Mouse (Mus musculus) erythroid progenitor cell, adult 5-6 weeks (primary cell): Measurements from ENCODE around the gene Rftn1. TPM values are rescaled to one million over a fixed set of nuclear protein-coding genes. Genes with fewer than 3 reads are reported as not detected.

Experiments used
- ATAC-seq: replicated peaks from 2 replicates; pipeline ENCODE4 v1.8.0; 2016; ENCODE audit warnings: moderate number of reproducible peaks, mild to moderate bottlenecking, moderate TSS enrichment, inconsistent platforms; ENCODE audit not compliant: poor library complexity, low FRiP score, severe bottlenecking
- total RNA-seq, 2 experiments: library from RNA; stranded (forward) in 1 of 2; stranded (reverse) in 1 of 2; fragments of 150-400 nt in 1 of 2; fragments of 186-747, 209-891 nt in 1 of 2; gene quantifications; 2 replicates each; pipeline versions ENCODE4 v1.2.3 to v1.2.4; 2015 to 2017; ENCODE audit warnings: low replicate concordance in 2 of 2

Gene Rftn1
- total RNA-seq, 2 experiments from 2014 or later = 4.6 to 5.4 TPM

DNA sequence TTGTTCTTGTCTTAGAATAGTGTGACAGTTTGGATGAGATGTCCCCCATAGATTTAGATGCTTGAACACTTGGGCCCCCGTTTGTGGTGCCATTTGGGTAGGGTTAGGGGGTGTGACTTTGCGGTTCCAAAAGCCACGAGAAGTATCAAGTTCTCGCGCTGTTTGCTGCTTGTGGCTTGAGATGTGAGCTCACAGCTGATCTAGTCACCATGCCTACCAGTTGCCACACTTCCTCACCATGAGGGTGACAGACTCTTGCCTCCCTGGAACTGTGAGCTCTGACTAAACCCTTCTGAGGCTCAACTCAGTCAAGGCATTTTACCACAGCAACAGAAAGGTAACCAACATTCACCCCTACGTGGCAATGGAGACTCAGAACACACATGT is 118.9 kb downstream of the Rftn1 start:
- ATAC-seq = peak; percentile 54

DNA sequence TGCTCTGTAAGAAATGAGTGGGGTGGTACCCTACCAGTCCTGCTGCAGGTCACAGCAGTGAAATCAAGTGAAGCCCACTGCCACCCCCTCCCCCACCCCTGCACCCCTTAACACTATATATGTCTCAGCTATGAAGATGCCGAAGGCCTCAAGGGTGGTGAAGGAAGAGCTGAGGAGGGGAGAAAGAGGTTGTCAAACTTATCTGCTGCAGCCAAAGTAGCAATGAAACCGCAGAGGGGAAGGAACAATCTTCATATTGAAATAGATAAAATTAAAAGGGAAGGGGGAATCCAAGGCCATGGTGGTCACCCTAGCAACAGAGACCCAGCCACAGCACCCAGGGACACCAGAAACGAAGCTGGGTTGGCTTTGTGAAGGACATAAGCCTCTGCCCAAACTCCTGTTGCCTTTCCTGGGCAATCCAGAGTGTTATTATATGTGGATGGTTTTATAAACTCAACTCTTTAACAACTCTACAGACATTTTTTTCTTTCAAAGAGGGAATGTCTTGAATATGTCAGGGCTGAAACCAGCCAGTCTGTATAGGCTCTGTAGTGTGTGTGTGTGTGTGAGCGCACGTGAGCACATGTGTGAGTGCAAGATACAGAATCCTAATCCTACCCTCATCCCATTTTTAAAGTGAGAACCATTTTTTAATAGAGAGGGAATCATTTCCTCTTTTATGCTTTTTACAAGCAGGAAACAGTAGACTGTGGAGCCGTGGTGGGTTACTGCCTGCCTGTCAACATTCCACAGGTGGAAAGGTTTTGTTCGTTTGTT is 119.5 kb downstream of the Rftn1 start:
- ATAC-seq = no peak

DNA sequence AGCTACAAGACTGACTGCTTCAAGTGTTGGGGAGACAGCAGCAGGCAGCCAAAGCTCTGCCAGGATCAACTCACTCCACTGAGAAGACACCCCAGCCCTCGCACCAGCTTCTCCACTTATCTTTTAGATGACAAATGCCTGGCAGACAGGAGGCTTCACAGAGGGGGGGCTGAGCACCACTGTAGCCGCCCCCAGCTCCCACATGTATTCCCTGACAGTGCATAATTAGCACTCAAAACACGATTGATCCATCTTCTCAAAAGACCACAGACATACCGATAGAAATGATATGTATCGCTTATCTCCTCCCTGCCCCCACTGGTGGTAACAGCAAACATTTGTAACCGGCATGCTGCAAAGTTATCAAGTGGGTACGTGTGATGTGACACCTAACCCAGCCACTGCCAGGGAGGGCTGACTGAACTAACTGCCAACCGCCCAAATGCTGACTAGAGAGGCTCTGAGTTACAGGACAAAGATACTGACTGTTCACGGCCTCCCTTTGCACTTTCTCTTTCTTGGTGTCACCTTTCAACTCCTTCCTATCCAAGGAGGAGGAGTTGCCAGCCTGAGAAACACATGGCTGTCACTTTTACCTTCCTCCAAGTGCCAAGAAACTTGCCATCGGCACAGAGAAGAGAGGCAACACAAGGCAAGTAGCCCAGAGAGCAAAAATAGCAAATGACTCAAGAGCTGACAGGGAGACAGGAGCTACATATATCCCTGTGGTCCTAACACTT is 120.4 kb downstream of the Rftn1 start:
- peak; percentile 63 for ATAC-seq

DNA sequence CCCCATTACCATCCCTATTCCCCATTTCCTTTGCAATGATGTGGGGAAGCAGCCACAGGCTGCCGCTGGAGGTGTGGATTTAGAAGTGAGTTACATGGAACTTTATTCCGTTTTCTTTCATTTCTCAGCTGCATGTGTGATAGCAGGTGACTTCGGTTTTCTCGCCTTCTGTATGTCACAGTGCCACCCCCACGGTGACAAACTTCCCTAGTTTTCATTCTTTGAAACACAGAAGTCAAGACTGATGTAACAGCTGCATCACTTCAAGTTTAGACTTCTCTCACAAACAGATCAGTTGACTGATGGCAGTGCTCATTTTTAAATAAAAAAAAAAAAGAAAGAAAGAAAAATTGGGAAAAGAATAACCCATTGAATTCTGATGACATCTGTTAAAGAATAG is 121.3 kb downstream of the Rftn1 start:
- no peak for ATAC-seq

DNA sequence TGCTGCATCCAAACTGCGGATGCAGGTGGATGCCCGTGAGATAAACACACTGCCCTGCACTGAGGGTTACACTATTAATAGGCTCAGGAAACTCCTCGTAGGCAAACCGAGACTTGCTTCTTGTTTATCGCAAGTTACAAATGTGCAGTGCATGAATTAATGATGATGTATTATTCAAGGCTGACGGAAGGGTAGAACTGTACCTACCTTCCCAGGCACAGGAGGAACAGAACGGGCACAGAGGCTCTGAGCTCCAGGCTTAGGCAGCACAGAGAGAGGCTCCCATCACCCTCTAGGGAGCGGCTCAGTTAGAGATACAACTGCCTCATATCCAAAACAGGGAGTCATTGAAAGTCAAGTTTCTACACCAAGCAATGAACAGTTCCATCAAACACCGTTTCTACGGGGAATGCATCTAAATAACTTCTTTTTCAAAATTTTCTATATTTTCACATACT is 121.8 kb downstream of the Rftn1 start:
- peak; percentile 59 for ATAC-seq

DNA sequence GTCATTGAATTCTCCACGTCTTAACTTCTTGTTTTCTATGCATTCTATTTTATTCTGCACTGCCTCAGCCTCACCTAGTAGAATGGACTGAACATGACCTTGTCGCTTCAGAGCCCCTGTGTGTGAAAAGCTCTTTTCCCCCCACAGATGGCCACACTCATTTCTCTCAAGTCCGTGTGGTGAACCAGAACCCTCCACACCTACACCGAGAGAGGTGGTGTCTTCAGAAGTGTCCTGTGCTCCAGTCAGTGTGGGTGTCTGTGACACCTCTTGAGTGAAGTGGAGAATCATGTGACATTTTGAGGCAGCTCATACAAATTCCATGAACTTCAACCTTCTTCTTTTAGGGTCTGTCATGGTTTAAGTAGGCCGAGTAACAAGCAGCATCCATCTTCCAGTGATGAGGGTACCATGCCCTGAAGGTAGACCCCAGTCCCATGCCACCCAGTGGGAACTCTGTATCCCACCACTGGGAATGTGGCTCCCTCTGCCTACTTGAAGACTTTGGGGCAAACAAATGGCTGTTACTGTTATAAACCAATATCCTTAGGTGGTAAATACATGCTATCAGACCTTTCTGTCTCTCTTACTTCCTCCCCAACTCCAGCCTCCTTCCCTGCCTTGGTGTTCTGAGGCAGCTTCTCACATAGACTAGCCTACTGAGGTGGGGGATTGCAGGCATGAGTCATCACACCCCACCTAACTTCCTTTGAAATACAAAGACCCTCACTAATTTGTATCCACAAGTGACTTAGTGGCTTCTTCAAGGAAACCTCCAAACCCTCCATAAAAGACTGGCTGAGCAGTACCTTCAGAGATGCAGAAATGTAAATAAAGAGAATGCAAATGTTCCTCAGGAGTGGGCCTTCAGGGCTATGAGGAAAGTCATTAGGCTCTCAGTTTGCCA is 122.4 kb downstream of the Rftn1 start:
- no peak for ATAC-seq

DNA sequence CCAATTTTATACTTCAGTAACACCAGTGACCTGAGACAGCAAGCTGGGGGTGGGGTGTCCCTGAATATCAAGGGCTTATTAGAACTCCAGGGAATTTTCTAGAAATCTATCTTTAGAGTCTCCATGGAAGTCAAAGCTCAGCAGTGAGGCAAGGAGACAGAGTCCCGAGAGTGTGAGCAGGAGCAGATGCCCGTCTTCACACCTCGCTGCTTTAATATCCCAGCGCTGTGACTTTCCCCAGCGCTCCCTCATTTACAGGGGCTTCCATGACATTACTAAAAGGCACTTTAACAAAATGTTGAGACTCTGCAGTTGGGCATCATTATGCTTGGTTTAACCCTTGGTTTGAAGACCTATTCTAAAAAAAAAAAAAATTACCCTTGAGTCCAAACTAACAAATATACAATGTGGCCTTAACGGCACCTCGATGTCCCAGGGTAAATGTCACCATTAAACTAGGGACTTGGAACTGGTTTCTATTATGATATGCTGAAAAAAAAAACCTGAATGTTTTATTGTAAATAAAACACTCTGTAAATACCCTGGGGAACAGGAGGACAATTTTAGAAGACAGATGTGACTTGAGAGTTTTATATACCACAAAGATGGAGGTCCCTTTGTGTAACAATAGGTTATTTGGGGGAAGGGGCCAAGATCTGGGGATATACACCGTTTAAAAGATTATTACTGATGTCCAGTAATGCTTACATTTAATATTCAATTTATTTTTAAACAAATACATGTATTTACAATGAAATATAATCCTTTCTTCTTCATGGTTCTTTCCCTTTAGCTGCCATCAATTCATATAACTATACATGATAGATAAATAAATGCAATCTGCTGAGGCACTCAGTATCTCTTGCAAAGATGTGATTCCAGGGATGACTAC is 123.4 kb downstream of the Rftn1 start:
- no peak for ATAC-seq

DNA sequence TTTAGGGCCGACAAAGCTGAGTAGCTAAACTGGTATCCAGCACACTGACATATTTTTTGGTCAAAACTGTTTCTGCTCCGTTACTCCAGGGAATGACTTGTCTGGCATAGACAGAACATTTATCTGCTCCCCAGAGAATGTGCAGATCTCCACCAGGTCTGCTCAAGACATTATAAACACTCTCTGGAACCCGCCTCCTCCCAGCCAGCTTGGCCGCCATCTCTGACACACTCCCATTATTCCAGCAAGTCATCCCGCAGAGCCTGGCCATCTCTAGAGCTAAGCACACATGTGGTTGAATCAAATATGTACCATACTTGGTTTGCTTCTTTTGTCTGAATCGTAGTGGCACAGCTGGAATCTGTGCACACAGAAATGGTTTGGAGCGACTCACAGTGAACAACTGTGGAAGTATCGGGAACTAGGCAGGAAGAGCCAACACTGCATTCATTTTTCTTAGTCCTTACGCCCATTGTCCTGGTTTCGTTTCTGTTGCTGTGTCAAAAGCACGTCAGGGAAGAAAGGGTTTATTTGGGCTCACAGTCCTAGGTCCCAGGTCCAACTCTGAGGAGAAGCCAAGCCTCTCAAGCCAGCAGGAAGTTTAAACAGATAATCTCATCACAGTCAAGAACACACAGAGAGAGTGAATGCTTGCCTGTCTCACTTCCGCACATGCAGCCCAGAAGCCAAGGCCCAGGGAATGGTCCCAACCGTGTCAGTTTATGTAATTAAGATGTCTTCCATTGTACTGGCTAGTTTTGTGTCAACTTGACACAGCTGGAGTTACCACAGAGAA is 126.4 kb downstream of the Rftn1 start:
- no peak for ATAC-seq

DNA sequence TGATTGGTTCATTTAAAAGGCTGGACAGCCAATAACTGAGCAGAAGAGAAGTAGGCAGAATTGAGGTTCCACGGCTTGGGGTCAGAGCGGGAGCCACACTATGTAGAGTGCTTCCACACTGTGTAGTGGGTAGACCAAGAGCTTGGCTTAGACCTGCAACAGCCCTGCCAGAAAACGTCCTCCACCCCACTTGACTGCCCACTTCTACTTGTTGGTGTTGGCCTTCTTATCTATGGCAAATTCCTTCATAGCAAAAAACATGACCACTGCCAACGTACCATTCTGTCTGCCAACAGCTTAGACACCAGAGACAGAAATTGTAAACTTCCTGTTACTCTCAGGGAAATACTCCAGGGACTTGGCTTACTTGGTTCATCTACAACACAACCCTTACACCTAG is 127.8 kb downstream of the Rftn1 start:
- ATAC-seq = no peak

DNA sequence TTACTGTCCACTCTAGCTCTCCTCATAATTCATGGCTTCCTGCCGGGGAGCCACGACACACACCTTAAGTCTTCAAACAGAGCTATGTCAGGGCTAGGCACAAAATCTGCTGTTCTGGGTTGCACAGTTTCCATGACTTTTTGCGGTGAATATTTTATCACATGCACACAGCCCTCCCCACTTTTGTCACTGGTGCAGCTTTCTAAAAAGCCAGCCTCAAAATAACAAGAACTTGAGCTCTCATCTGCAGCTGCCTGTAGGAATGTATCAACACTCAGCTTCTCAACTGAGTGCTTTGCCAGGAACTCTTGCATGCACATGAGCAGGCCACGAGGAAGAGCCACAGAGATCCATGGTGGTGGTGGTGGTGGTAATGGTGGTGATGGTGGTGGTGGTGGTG is 129.0 kb downstream of the Rftn1 start:
- ATAC-seq = no peak

DNA sequence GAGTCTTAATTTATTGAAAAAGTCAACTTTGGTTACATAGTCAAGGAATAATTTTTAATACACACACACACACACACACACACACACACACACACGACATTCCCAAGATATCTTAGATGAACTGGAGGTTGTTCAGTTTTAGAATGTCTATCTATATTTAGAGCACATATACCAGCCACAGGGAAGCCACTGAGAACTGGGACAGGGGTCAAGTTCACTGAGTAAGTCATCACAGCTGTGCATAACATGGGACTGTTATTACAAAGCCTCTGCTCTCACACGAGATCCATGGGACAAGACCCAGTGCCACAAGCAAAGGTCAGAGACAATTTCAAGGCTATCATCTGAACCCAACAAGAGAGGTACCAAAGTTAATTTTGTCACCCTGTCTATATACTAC is 130.3 kb downstream of the Rftn1 start:
- no peak for ATAC-seq

DNA sequence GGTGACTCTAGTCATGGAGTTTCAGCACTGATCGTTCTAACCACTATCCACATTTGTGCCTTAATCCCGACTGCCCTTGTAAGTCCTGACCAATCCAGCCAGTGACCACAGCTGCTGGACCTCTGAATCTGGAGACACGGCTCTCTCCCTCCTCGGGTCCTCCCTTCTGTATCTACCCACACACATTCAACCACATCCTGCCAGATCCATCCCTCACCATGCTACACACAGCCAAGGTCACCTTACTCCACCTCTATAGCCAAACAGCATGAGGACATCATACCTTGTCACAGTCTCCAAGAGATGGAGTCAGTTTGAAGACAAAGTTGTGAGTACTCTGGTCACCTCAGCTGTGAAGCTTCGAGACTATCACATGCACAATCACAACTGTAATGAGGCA is 131.1 kb downstream of the Rftn1 start:
- ATAC-seq = no peak

DNA sequence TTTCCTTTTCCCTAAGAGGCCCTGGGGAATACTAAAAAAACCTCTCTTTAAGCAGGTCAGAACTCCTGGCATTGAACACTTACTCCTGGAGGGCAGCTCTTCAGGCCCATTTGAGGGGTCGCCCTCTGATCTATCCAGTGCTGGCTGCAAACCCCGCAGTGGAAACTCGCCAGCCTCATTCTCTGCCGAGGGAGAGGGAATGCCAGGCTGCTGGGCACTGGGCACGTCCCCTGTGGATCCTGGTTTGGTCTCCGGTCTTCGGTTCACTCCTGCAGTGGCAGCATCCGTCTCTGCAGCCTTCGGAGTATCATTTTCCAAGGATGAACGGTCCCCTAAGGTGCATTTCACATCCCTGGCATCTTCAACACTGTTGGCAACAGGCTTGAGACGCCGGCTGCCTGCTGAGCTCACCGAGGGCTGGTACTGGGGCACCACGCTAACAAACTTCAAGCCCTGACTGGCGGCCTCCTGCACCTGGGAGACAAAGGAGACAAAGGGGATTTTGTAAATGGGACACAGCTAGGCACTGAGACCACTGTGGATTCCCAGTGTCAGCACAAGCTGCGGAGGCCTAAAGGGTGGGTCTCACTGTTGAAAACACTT is 135.2 kb downstream of the Rftn1 start:
- ATAC-seq = no peak

DNA sequence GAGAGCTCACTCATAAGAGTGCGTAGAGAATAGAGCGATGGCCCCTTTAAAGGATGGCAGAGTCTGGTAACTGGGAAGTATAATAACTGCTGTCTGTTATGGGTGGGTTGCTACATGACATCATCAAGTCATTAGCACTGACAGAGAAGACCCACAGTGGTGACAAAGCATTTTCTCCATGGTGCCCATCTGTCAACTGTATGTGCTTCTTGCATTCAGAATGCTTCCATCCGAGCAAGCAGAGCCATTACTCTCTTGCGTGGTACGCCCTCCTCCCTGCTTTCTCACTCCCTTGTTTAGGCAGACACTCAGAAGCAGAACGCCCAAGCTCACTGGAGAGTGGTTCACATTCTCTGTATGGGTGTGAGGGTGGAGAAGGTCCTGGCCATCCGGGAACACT is 135.9 kb downstream of the Rftn1 start:
- ATAC-seq = no peak

DNA sequence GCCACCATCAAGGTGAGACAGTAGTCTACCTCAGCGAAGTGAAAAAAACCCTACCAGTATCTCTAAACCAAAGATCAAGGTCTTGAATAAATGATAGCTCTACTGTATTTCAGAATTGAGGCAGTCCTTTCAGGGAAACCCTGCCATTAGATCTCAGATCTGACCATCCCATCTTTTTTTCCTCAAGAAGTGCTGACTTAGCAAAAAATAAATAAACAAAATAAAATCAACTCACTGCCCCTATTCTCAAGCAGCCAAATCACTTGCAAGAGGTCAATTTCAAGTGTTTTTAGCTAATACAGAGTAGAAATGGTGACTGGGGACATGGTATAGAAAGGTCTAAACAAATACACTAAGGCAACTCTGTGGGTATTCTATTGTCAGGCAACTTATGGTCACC is 136.5 kb downstream of the Rftn1 start:
- ATAC-seq = no peak

DNA sequence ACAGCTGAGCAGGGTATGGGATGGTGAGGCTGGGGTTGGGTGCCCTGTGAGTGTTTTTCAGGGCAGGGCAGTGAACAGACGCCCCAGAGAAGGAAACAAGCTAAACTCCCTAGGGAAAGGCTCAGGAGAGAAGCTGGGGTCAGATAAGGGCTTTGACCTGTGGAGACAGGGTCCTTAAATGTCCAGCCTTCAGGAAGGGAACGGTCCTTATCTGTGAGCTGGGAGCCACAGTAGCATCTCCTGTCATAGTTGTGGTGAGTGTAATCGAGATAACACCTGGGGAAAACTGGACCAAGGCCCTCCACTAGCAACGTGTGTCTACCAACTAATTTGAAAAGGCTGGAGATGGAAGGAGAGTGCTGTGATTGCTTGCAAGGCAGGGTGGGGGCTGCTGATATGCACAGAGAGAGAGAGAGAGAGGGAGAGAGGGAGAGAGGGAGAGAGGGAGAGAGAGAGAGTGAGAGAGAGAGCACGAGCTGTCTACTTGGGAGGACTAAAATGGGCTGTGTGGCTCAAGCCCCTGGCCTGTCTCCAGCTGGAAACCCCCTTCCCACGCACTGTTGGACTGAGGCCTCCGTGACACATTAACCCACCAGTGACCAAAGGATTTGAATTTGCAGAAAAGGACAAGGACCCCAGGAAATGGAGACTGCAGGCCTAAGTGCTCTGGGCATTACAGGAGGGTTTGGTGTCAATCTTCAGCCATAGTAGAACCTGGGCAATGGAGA is 137.6 kb downstream of the Rftn1 start:
- ATAC-seq = no peak

DNA sequence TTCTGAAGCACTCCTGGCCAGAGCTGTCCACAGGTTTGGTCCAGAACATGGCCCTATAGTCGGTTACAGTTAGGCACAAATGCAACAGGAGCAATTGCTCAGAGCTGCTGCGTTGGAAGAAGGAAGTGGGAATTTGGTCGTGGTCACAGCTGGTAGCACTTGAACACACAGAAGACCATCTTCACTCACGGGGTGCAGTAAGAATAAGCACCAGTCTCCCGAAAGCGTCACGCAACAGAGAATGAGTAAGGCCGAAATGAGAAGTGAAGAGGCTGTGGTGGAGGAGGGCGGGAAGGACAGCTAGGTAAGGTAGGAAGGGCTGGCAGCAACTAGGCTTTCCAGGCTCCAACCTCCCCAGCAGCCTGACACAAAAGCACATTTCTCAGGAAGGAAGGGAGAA is 140.0 kb downstream of the Rftn1 start:
- ATAC-seq = no peak

DNA sequence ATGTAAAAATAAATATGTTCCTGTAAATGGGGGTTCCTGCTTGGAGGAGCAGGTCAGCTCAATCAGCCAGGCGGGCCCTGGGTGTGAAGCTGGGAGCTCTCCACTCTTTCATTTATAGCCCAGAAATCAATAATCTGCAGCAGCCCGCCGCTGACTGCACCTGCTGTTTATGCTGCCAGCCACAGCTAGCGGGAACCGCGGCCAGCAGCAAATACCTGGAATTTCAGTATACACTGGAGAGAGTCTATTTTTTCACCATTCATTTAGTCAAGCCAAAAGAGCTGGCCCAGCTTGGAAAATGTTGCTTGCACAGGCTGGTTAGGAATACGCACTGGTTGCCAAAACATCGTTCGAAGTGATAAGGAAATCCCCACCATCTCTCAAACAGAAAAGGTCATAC is 142.3 kb downstream of the Rftn1 start:
- ATAC-seq = no peak
